Mouse (Mus musculus) T-cell, adult 2 months (primary cell): ENCODE measurements around the gene Olfr91.
A peak's percentile ranks its signal among the peaks of the same experiment; 100 is the strongest.

Experiments
- DNase-seq: peaks from one replicate; pipeline ENCODE4 v3.0.0; 2022; ENCODE audit warnings: low spot score

The Olfr91 gene

GRCm38 (mm10) chr17:37061435-37061834, 36.6 kb downstream of the Olfr91 start:
- DNase-seq: no peak

GRCm38 (mm10) chr17:37056957-37057356, 41.1 kb downstream of the Olfr91 start:
- DNase-seq: no peak

- DNase-seq: no peak
Measured at GRCm38 (mm10) chr17:37051745-37052144, 46.3 kb downstream of the Olfr91 start.

- DNase-seq: no peak
Measured at GRCm38 (mm10) chr17:37050876-37051275, 47.2 kb downstream of the Olfr91 start.

- peak; percentile 14 for DNase-seq
Measured at GRCm38 (mm10) chr17:37050399-37050798, 47.7 kb downstream of the Olfr91 start.

GRCm38 (mm10) chr17:37049570-37050310, 48.3 kb downstream of the Olfr91 start:
- DNase-seq: peak; percentile 48

GRCm38 (mm10) chr17:37048383-37048782, 49.7 kb downstream of the Olfr91 start:
- DNase-seq: no peak

- DNase-seq: no peak
Measured at GRCm38 (mm10) chr17:37047981-37048380, 50.1 kb downstream of the Olfr91 start.

- DNase-seq: no peak
Measured at GRCm38 (mm10) chr17:37047332-37047976, 50.6 kb downstream of the Olfr91 start.

GRCm38 (mm10) chr17:37046312-37047112, 51.6 kb downstream of the Olfr91 start:
- peak; percentile 60 for DNase-seq

GRCm38 (mm10) chr17:37045611-37046311, 52.3 kb downstream of the Olfr91 start, which contains the start of gene Gabbr1:
Gabbr1 (plus strand) TSS chr17:37045966.
- peak; percentile 65 for DNase-seq

GRCm38 (mm10) chr17:37044651-37045244, 53.3 kb downstream of the Olfr91 start:
- DNase-seq: no peak
